Mouse (Mus musculus): ENCODE measurements around the gene Sytl1.

Gene Sytl1

GRCm38 (mm10) chr4:133286476-133287077 is 23.7 kb upstream of the Sytl1 start:
- TF ChIP-seq GATA4 (IDR thresholded peaks at IDR 0.05; ENCODE audit: insufficient replicate concordance, low read length): 0 out of 2 replicates have a peak, but pooled peaks have one; percentile 22

GRCm38 (mm10) chr4:133285950-133286349 is 23.0 kb upstream of the Sytl1 start:
- no peak for TF ChIP-seq GATA4 (IDR thresholded peaks at IDR 0.05; ENCODE audit: insufficient replicate concordance, low read length)

DNA sequence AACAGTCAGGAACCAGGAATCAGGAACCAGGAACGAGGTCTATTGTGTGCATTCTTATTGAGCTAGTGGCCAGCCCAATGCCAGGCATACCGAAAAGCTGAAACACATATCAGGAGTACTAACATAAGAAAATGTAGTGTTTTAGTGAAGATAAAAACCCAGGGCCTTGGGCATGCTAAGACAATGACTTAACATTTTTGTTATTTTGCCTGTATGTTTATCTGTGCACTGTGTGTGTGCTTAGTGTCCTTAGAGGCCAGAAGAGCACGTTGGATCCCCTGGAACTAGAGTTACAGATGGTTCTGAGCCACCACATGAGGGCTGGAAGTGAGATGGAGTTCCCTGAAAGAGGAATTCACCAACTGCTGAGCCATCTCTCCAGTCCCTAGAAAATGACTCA is 22.4 kb upstream of the Sytl1 start:
- TF ChIP-seq GATA4 (IDR thresholded peaks at IDR 0.05; ENCODE audit: insufficient replicate concordance, low read length): no peak

GRCm38 (mm10) chr4:133282656-133283055 is 19.7 kb upstream of the Sytl1 start:
- TF ChIP-seq GATA4 (IDR thresholded peaks at IDR 0.05; ENCODE audit: insufficient replicate concordance, low read length): no peak

DNA sequence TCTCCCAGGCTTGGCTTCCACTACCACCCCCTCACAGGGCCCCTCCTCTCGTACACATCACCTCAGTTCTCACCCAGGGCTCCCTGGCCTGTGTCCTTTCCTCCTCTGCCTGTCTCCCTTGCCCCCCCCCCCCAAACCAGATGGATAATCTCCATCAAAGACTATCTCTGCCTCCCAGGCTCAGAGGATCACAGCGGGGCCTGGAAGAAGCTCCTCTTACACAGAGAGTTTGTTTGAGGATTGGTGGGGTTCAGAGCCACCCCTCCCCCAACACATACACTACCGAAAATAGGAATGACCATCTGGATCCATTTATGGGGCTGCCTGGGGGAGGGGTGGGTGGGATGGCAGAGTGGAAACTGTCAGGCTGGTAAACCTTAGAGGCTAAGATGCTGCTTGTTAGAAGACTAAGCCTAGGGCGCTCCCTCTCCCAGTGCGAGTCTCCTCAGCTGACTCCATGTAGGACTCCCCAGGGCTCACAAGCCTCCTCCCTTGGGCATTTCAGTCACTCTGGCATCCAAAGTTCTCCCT is 19.1 kb upstream of the Sytl1 start:
- TF ChIP-seq GATA4 (IDR thresholded peaks at IDR 0.05; ENCODE audit: insufficient replicate concordance, low read length): no peak

- TF ChIP-seq GATA4 (IDR thresholded peaks at IDR 0.05; ENCODE audit: insufficient replicate concordance, low read length): no peak
These were observed 18.6 kb upstream of the Sytl1 start for GRCm38 (mm10) chr4:133281513-133281912.

DNA sequence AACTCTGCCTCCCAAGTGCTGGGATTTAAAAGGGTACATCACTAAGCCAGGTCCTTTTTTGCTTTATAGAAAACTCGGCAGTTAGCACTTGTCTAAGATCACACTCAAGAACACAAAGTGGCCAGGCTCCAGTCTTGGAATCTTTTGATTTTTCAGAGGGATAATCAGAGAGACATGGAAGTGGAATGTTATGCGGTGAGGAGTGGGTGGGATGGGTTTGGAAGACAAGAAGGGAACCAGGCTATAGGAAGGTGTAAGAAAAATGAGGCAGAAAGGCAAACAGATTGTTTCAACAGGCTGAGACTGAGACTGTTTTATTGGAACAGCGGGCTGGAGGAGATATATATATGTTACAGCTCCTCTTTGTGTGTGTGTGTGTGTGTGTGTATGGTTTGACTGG is 15.6 kb upstream of the Sytl1 start:
- TF ChIP-seq GATA4 (IDR thresholded peaks at IDR 0.05; ENCODE audit: insufficient replicate concordance, low read length): no peak

- no peak for TF ChIP-seq GATA4 (IDR thresholded peaks at IDR 0.05; ENCODE audit: insufficient replicate concordance, low read length)
These were observed 15.2 kb upstream of the Sytl1 start for GRCm38 (mm10) chr4:133278067-133278466.

DNA sequence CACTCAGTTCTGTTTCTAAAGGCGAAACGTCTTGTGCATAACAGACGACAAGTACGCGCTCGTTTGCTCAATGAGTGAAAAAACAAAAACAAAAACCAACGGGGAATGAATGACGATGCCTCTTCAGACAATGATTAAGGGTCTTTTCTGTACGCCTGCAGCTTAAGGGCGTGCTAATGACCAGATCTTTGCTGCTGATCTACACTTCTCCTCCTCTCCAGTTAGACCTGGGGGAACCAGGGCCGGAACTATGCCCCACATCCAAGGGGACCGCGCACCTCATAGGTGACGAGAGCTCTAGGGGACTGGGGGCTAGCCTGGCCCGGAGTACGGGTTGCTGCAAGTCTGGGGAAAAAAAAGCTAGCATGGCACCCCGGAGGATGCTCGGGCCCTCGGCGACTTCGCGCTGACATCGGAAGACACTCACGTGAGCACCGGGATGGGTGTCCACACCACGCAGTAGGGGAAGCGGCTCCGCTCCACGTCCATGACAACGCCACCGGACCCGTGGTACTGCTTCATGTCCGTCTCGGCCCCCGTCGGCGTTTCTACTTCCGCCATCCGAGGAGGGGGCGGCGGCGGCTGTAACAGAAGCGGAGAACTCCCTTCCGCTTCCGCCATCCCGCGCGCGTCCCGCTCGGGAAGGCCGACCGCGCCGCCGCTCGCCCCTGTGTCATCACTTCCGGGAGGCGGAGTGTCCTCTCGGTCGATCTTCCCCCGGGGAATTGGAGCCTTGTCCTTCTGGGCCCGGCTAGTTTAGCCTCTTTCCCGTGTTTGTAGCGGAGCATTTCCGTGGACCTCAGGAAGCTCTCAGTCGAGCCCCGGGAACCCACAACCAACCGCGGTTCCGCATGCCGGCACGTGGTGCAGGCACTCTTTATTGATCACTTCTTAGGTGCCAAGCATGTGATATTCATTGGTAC is 14.5 kb upstream of the Sytl1 start, which contains the start of gene Tmem222:
Gene Tmem222, minus strand, starts transcription at position 689 of the 923 bp plus-strand sequence.
- TF ChIP-seq GATA4 (IDR thresholded peaks at IDR 0.05; ENCODE audit: insufficient replicate concordance, low read length): peak; percentile 71; the same call in 1 of the 2 replicates

DNA sequence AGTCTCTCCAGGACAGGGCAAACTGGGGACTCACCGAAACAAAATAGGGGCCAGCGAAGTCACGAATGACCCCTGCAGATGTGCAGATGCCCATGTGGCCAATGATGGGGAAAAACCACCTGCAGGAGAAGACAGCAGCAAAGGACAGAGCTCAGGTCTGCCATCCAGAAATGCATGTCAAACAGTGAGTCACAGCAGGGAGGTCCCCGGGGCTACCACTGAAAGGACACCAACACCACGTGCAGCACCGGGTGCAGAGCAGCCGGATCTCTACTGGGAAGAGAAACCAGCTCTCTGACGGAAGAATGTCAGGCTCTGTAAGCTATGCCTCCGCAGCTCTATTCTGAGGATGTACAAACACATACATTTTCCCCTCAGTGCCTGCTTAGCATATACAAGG is 8.0 kb upstream of the Sytl1 start:
- no peak for TF ChIP-seq GATA4 (IDR thresholded peaks at IDR 0.05; ENCODE audit: insufficient replicate concordance, low read length)

DNA sequence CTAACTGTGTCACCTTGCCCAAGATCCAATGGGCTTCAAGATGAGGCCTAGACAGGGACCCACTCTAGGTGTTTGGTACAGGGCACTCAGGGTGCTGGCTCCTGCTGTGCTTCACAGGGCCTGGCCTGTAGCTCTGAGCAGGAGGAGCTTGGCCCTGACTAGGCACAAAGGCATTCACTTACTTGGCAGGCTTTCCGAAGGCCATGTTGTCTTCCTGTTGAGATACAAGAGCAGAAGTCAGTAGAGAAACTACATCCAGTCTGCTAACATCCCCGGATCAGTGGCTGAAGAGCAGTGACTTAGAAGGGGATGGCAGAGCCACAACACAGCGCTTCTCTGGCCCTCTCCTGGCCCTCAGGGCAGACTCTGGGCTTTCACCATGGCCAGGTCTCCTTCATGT is 6.7 kb upstream of the Sytl1 start:
- TF ChIP-seq GATA4 (IDR thresholded peaks at IDR 0.05; ENCODE audit: insufficient replicate concordance, low read length): no peak

DNA sequence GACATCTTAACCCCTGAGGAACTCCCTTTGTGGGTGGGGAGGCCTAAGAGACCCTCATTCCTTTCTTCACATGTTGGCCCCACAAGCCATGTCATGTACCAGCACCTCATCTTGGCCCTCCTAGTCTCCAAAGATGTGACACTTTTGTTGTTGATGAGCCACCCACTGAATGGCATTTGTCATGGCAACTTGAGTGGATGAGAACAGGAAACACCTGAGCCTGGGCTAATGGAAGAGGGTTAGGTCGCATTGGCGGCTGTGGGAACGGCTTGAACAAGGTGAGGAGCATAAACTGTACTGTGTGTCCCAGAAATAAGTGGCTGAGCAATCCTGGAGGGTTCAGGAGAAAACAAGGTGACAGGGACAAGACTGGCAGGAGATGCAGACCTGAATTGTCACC is 6.0 kb upstream of the Sytl1 start:
- no peak for TF ChIP-seq GATA4 (IDR thresholded peaks at IDR 0.05; ENCODE audit: insufficient replicate concordance, low read length)

DNA sequence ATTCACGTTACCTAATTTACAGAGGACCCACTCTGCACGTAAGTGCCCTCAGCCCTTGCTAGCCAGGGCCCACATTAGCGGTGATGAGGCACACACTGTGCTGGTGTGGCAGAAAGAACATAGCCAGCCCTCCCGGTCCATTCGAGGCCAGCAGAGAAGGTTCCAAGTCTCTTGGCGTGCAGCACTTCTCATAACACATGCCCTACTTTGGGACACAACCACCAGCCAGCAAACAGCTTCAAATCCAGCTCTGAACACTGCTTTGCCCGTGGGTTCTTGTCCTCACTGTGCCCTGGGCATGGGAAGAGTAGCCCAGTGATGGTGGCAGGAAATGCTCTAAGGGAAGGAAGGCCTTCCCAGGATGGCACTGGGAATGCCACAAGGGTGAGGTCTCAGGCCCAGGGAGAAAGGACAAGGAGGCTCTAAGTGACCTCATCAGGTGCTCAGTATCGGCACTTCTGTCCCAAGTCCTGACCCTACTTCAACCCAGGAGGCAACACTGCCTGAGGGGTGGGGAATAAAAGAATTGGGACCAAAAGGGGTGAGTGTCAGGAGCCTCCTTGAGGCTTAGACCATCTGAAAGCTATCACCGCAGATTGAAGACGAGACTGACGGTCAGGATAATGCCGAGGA is 3.5 kb upstream of the Sytl1 start:
- no peak for TF ChIP-seq GATA4 (IDR thresholded peaks at IDR 0.05; ENCODE audit: insufficient replicate concordance, low read length)

GRCm38 (mm10) chr4:133265759-133266158 is 2.8 kb upstream of the Sytl1 start:
- TF ChIP-seq GATA4 (IDR thresholded peaks at IDR 0.05; ENCODE audit: insufficient replicate concordance, low read length): no peak

- TF ChIP-seq GATA4 (IDR thresholded peaks at IDR 0.05; ENCODE audit: insufficient replicate concordance, low read length): no peak
These were observed 2.4 kb upstream of the Sytl1 start for GRCm38 (mm10) chr4:133265297-133265696.
